Mouse (Mus musculus) ES-Bruce4 (cell line): ENCODE measurements around the gene Mpdz.

Experiments
- CTCF ChIP-seq: IDR thresholded peaks from one replicate; pipeline ENCODE4 v1.8.1; 2011; ENCODE audit warnings: low read depth, low read length
- POLR2A ChIP-seq: IDR thresholded peaks from one replicate; pipeline ENCODE4 v1.8.1; 2011; ENCODE audit warnings: low read length; ENCODE audit not compliant: insufficient read depth

DNA sequence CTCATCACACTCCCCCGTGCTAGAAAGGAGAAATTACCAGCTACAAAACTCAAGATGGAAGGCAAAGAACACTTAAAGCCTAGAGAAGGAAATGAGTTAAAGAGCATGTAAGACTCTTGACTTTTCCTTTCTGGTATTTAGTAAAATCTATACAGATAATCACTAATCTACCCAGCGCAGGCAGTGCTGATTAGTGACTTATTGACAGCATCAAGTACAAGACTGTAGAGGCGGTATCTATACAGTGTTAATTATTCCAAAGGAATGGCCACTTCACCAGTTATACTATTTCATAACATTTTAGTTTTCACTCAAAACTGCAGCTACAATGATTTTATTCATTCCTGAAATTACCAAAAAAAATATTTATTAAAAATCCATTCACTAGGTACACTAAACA lies 49.7 kb downstream of the Mpdz start:
- no peak for TF ChIP-seq CTCF
- no peak for TF ChIP-seq POLR2A
